8 mouse cellular contexts compared by ENCODE assay signal in the genomic region with DNA sequence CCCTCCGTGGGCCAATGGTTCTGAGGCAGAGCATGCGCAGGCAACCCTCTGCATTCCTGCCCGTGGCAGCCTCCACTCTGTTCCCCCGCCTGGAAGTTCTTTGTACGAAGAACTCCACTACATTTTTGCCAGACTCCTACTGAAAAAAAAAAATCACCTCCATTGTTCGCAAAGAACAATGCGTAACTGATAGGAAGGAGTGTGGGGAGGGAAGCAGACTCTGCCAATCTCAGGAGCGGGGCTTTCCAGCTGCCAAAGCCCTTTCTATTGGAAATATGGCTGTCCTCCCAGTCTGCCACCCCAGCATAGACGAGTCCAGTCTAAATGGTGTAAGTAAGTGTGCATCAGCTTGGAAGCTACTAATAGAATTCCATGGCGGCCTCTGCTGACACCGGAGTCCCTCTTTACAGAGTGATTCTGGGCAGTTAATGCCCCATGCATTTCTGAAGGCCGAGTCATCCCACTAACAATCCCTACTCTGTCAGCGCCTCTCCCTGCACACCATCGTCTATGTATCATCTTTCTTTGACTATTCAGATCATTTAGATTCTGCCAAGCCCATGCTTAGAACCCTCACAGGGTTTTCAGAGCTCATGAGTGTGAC.
DNase-seq lines count a peak whose midpoint lies in the region; ATAC-seq lines count a peak whose summit lies in the region.

No protein-coding gene starts in this region.

- WGBS in forebrain, embryonic 10.5 days, result 72% methylated on average over 14 of the region's 14 CpGs
- 53% methylated on average over 14 of the region's 14 CpGs for WGBS in forebrain, embryonic 13.5 days
- 53% methylated on average over 14 of the region's 14 CpGs for WGBS in midbrain, embryonic 13.5 days

- no peak for DNase-seq in forebrain, embryonic 10.5 days (ENCODE audit: extremely low spot score, low spot score)
- peak; percentile 22 for DNase-seq in layer of hippocampus, adult 9-11 months
- no peak for DNase-seq in layer of hippocampus, adult 9-10 months (ENCODE audit: low spot score)
- peak; percentile 68 for DNase-seq in fibroblast of lung, adult 2 months (ENCODE audit: low read depth)
- no peak for DNase-seq in B cell, adult 2 months
- no peak for DNase-seq in urinary bladder, postnatal 36 days (ENCODE audit: low spot score in 2 of 2)

- peaks cover 40% of the 10 kb centered on the region for H3K4me1 ChIP-seq in forebrain, embryonic 10.5 days
- peaks cover 20% of the 10 kb centered on the region for H3K4me1 ChIP-seq in forebrain, embryonic 13.5 days
- peaks cover 26% of the 10 kb centered on the region for H3K4me1 ChIP-seq in midbrain, embryonic 13.5 days (replicated peaks)

- H3K27ac ChIP-seq in forebrain, embryonic 10.5 days, result peak overlapping the region; percentile 51
- H3K27ac ChIP-seq in forebrain, embryonic 13.5 days, result no peak overlapping the region; the same call in 1 of the 2 replicates
- no peak overlapping the region for H3K27ac ChIP-seq in midbrain, embryonic 13.5 days

- no peak overlapping the region for H3K4me3 ChIP-seq in forebrain, embryonic 10.5 days
- no peak overlapping the region for H3K4me3 ChIP-seq in forebrain, embryonic 13.5 days
- H3K4me3 ChIP-seq in midbrain, embryonic 13.5 days (replicated peaks), result no peak overlapping the region

- no peak for ATAC-seq in forebrain, embryonic 13.5 days
- ATAC-seq in midbrain, embryonic 13.5 days, result peak; percentile 12; the same call in 1 of the 2 replicates

- no peak overlapping the region for H3K4me2 ChIP-seq in forebrain, embryonic 13.5 days
- no peak overlapping the region for H3K4me2 ChIP-seq in midbrain, embryonic 13.5 days (replicated peaks)

- no peaks in the 10 kb centered on the region for H3K27me3 ChIP-seq in forebrain, embryonic 10.5 days (ENCODE audit: poor library complexity, severe bottlenecking)
- H3K27me3 ChIP-seq in forebrain, embryonic 13.5 days, result no peaks in the 10 kb centered on the region
- H3K27me3 ChIP-seq in midbrain, embryonic 13.5 days, result no peaks in the 10 kb centered on the region

- no peaks in the 10 kb centered on the region for H3K9me3 ChIP-seq in forebrain, embryonic 10.5 days
- H3K9me3 ChIP-seq in forebrain, embryonic 13.5 days (replicated peaks), result no peaks in the 10 kb centered on the region
- no peaks in the 10 kb centered on the region for H3K9me3 ChIP-seq in midbrain, embryonic 13.5 days

- H3K9ac ChIP-seq in forebrain, embryonic 13.5 days, result no peak overlapping the region
- H3K9ac ChIP-seq in midbrain, embryonic 13.5 days (replicated peaks), result no peak overlapping the region

- H3K36me3 ChIP-seq in forebrain, embryonic 10.5 days (replicated peaks), result no peaks in the 10 kb centered on the region
- H3K36me3 ChIP-seq in forebrain, embryonic 13.5 days (ENCODE audit: poor library complexity, severe bottlenecking), result no peaks in the 10 kb centered on the region
- H3K36me3 ChIP-seq in midbrain, embryonic 13.5 days, result no peaks in the 10 kb centered on the region

Comparison
In these comparisons a context has a peak if more than half of its experiments do, and no peak if none do; other contexts are left out.
1. DNase-seq: peak in layer of hippocampus, adult 9-11 months (single experiment) and fibroblast of lung, adult 2 months (single experiment); none in forebrain, embryonic 10.5 days (single experiment), layer of hippocampus, adult 9-10 months (single experiment), B cell, adult 2 months (0 of 2) and urinary bladder, postnatal 36 days (0 of 2).